ENCODE assay signal across 22 mouse cellular contexts in the genomic region with DNA sequence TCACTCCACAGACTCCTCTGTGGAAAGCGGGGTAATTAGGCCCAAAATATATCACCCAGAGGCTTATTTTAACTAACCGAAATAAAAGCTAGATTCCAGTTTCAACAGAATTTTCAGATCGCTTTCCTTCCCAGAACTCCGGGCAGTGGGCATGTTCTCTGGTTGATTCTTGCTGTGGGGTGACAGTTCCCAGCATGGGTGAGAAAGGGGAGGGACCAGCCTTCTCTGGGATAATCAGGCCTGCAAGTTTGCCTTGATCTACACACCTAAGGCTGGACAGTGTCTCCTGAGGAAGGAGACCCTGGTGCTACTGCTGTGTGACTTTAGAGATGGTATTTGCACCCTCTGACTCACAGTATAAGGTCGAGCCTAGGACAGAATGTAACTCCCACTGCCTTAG.
A peak's percentile ranks its signal among the peaks of the same experiment; 100 is the strongest.
DNase-seq lines count a peak whose midpoint lies in the region; ATAC-seq and TF ChIP-seq lines count a peak whose summit lies in the region.
"Had no signal": no experiment of that assay in that cellular context is flagged by ENCODE, and none has a peak within 500 bp of the region (broad histone marks: within the 10 kb centered on the region; RNA-seq: fewer than 3 reads in every experiment).

No protein-coding gene starts in this region.

- no peak overlapping the region for H3K27ac ChIP-seq in neural tube, embryonic 12.5 days
- H3K27ac ChIP-seq in olfactory bulb, adult 2 months (ENCODE audit: insufficient read depth, low read depth, low read length) = peak overlapping the region; percentile 60; the same call in 1 of the 2 replicates
- H3K27ac ChIP-seq in midbrain, embryonic 10.5 days (replicated peaks) = no peak overlapping the region
- H3K27ac ChIP-seq: embryonic facial prominence, embryonic 10.5 days; embryonic facial prominence, embryonic 12.5 days; forebrain, embryonic 13.5 days; forebrain, embryonic 15.5 days had no signal

- no peak overlapping the region for H3K4me2 ChIP-seq in neural tube, embryonic 12.5 days (replicated peaks)
- H3K4me2 ChIP-seq: embryonic facial prominence, embryonic 12.5 days; forebrain, embryonic 13.5 days; forebrain, embryonic 15.5 days had no signal

- no peaks in the 10 kb centered on the region for H3K36me3 ChIP-seq in neural tube, embryonic 12.5 days
- no peaks in the 10 kb centered on the region for H3K36me3 ChIP-seq in midbrain, embryonic 10.5 days
- H3K36me3 ChIP-seq: embryonic facial prominence, embryonic 10.5 days; embryonic facial prominence, embryonic 12.5 days; forebrain, embryonic 15.5 days; G1E had no signal

- no peaks in the 10 kb centered on the region for H3K27me3 ChIP-seq in neural tube, embryonic 12.5 days (replicated peaks)
- no peaks in the 10 kb centered on the region for H3K27me3 ChIP-seq in midbrain, embryonic 10.5 days (ENCODE audit: low read depth, poor library complexity, severe bottlenecking)
- H3K27me3 ChIP-seq: embryonic facial prominence, embryonic 12.5 days; forebrain, embryonic 13.5 days; forebrain, embryonic 15.5 days; Patski had no signal

- ATAC-seq in neural tube, embryonic 12.5 days (ENCODE audit: low FRiP score, low read depth) = peak; percentile 22; the same call in 1 of the 2 replicates
- ATAC-seq: activated CD4-positive, CD25-positive, alpha-beta regulatory T cell, adult 4 months; forebrain, embryonic 13.5 days; forebrain, embryonic 15.5 days; forebrain, postnatal 0 days; Patski had no signal

- H3K9ac ChIP-seq in neural tube, embryonic 12.5 days = no peak overlapping the region
- H3K9ac ChIP-seq: embryonic facial prominence, embryonic 12.5 days; forebrain, embryonic 13.5 days; forebrain, embryonic 15.5 days; forebrain, postnatal 0 days had no signal

- no peaks in the 10 kb centered on the region; the same call in 1 of the 2 replicates for H3K4me1 ChIP-seq in neural tube, embryonic 12.5 days
- peaks cover 5% of the 10 kb centered on the region; the same call in 1 of the 2 replicates for H3K4me1 ChIP-seq in olfactory bulb, adult 2 months (ENCODE audit: control insufficient read depth, insufficient read depth, low read length)
- H3K4me1 ChIP-seq in midbrain, embryonic 10.5 days = peaks cover 5% of the 10 kb centered on the region
- H3K4me1 ChIP-seq: embryonic facial prominence, embryonic 10.5 days; embryonic facial prominence, embryonic 12.5 days; forebrain, embryonic 13.5 days; forebrain, embryonic 15.5 days had no signal

- H3K4me3 ChIP-seq in neural tube, embryonic 12.5 days = no peak overlapping the region
- H3K4me3 ChIP-seq in olfactory bulb, adult 2 months (ENCODE audit: insufficient read depth, low read depth, low read length) = no peak overlapping the region
- no peak overlapping the region for H3K4me3 ChIP-seq in midbrain, embryonic 10.5 days
- H3K4me3 ChIP-seq: embryonic facial prominence, embryonic 10.5 days; embryonic facial prominence, embryonic 12.5 days; forebrain, embryonic 13.5 days; forebrain, embryonic 15.5 days had no signal

- no peaks in the 10 kb centered on the region for H3K9me3 ChIP-seq in neural tube, embryonic 12.5 days
- no peaks in the 10 kb centered on the region for H3K9me3 ChIP-seq in midbrain, embryonic 10.5 days (replicated peaks)
- H3K9me3 ChIP-seq: embryonic facial prominence, embryonic 10.5 days; embryonic facial prominence, embryonic 12.5 days; forebrain, embryonic 13.5 days; forebrain, embryonic 15.5 days had no signal

- TF ChIP-seq CTCF in olfactory bulb, adult 2 months (IDR thresholded peaks at IDR 0.05; ENCODE audit: insufficient read depth, low read depth, low read length) = no peak

- WGBS in neural tube, embryonic 12.5 days = 58% methylated on average over 5 of the region's 5 CpGs
- WGBS in olfactory bulb, adult 2 months = 36% methylated on average over 5 of the region's 5 CpGs
- 73% methylated on average over 5 of the region's 5 CpGs for WGBS in midbrain, embryonic 10.5 days

- no peak for TF ChIP-seq POLR2A in olfactory bulb, adult 2 months (IDR thresholded peaks at IDR 0.05; ENCODE audit: insufficient read depth, low read depth, low read length)

- DNase-seq in neural tube, embryonic 10.5 days (ENCODE audit: extremely low spot score, low spot score) = no peak
- peak; percentile 79 for DNase-seq in R1 (ENCODE audit: low read depth, low spot score)
- no peak for DNase-seq in midbrain, embryonic 10.5 days (ENCODE audit: low spot score)
- DNase-seq in layer of hippocampus, adult 18-20 months (ENCODE audit: low spot score in 2 of 2) = no peak
- DNase-seq: adrenal gland, adult 8-10 months; adrenal gland, postnatal 14 days; adrenal gland, postnatal 36 days; cerebellum, adult 11-12 months; cerebellum, adult 2 months; cerebellum, adult 9-10 months; cerebellum, postnatal 10 days; cerebellum, postnatal 25 days; forebrain, postnatal 0 days had no signal
